Mouse (Mus musculus): ENCODE results near the gene Entpd4b.
"Not testable (repeated sequence)": the region's sequence is repeated elsewhere in the genome, so short reads cannot be mapped to it uniquely, and the experiment has no call there.

DNA sequence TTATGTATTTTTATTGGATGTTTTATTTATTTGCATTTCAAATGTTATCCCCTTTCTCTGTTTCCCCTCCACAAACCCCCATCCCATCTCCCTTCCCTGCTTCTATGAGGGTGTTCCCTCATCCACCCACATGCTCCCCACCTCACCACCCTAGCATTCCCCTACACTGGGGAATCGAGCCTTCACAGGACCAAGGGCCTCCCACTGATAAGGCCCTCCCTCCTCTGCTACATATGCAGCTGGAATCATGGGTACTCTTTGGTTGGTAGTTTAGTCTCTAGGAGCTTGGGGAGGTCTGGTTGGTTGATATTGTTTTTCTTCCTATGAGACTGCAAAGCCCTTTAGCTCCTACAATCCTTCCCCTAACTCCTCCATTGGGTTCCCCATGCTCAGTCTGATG is 29.0 kb upstream of the Entpd4b start:
- not testable (repeated sequence) for TF ChIP-seq CTCF (conservative IDR thresholded peaks at IDR 0.05; ENCODE audit: insufficient read depth, insufficient read length, low read depth, low read length); POLR2A (IDR thresholded peaks at IDR 0.05; ENCODE audit: low read depth, low read length)
